Mouse (Mus musculus) forebrain, embryonic 14.5 days (tissue): ENCODE data around the gene Hdhd5. TPM values are rescaled to one million over a fixed set of nuclear protein-coding genes. Genes with fewer than 3 reads are reported as not detected.

Source experiments
- ATAC-seq: fragments of 200-750 bp; cut with Nextera tagmentation; 2 replicates; pipeline ENCODE4 v1.8.0; 2017; ENCODE audit warnings: mild to moderate bottlenecking, moderate library complexity
- DNase-seq: peaks from one replicate; pipeline ENCODE4 v3.0.0-alpha.2; 2015; ENCODE audit warnings: low spot score
- H3K27ac ChIP-seq: fragments of 300-500 bp; sonication (generic); 2 replicates; pipeline ENCODE4 v1.5.1; 2014; ENCODE audit warnings: low read depth, mild to moderate bottlenecking, control low read depth, low read length, moderate library complexity
- H3K27me3 ChIP-seq: fragments of 300-500 bp; sonication (generic); replicated peaks from 2 replicates; pipeline ENCODE4 v1.6.1; 2014; ENCODE audit warnings: low read length, control low read depth, mixed read lengths; ENCODE audit not compliant: control insufficient read depth, insufficient read depth
- H3K36me3 ChIP-seq: fragments of 300-500 bp; sonication (generic); 2 replicates; pipeline ENCODE4 v1.6.1; 2014; ENCODE audit warnings: low read length, control low read depth; ENCODE audit not compliant: control insufficient read depth, insufficient read depth
- H3K4me1 ChIP-seq: fragments of 300-500 bp; sonication (generic); 2 replicates; pipeline ENCODE4 v1.6.1; 2014; ENCODE audit warnings: antibody characterized with exemption, low read length, control low read depth; ENCODE audit not compliant: control insufficient read depth, insufficient read depth
- H3K4me2 ChIP-seq: fragments of 300-500 bp; sonication (generic); 2 replicates; pipeline ENCODE4 v1.6.1; 2014; ENCODE audit warnings: mild to moderate bottlenecking, control low read depth, low read length
- H3K4me3 ChIP-seq: fragments of 300-500 bp; sonication (generic); 2 replicates; pipeline ENCODE4 v1.5.1; 2014; ENCODE audit warnings: low read depth, low read length, control low read depth
- H3K9ac ChIP-seq: fragments of 300-500 bp; sonication (generic); 2 replicates; pipeline ENCODE4 v1.6.1; 2014; ENCODE audit warnings: mild to moderate bottlenecking, low read length, control low read depth, moderate library complexity
- H3K9me3 ChIP-seq: fragments of 300-500 bp; sonication (generic); replicated peaks from 2 replicates; pipeline ENCODE4 v1.6.1; 2016; ENCODE audit warnings: low read length, control low read depth, mixed read lengths; ENCODE audit not compliant: control insufficient read depth
- WGBS: fragments of 180-500 bp; shearing (Covaris S2); extraction: QIAGEN DNeasy Blood & Tissue Kit; methylation state at CpG from one replicate; pipeline ENCODE4 v1.1.7; 2014; 5-methylcytosine and 5-hydroxymethylcytosine counted together
- polyA plus RNA-seq: library from polyadenylated mRNA; unstranded; fragments of >200 nt; fragmentation: Nextera tagmentation; extraction: Ambion mirVana; gene quantifications from 2 replicates; pipeline ENCODE4 v1.2.1, GENCODE M21; 2014

The Hdhd5 gene
- polyA plus RNA-seq, 1 experiment from 2014 or later = 10.4 TPM

- peak; percentile 90 for ATAC-seq
- Histone ChIP-seq H3K4me1 (peaks cover 8% of the 10 kb centered on the region), H3K4me3 (peak within 1 kb of the TSS; percentile 52), H3K4me2 (peak within 1 kb of the TSS; percentile 65), H3K27me3 (peaks cover 28% of the 10 kb centered on the region), H3K27ac (no peak within 1 kb of the TSS), H3K9me3 (no peaks in the 10 kb centered on the region), H3K9ac (peak within 1 kb of the TSS; percentile 63), H3K36me3 (no peaks in the 10 kb centered on the region)
- WGBS = under 1% methylated on average over 85 of the region's 90 CpGs
- DNase-seq = peak; percentile 58
Observed at GRCm38 (mm10) chr6:120463086-120463871, 67.8 kb downstream of the Hdhd5 start, which contains the start of gene Il17ra. Il17ra (plus strand) TSS chr6:120463247.

DNA sequence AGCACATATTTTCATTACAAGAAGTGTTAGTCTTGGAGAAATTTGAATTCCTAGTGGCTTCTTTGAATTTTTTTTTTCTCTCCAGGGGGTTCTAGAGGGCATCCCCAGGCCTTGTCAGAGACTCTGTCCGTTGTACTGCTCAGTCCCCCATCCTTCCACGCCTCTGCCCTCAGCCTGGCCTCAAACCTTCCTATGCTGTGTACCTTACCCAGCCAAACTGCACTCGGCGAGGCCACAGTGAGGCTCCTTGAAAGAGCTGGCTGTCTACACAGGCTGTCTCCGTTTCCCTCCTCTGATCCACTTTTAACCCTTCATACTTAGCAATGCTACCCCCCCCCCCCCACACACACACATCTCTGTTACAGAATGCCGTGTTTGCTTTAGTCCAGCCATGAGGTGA lies 68.9 kb downstream of the Hdhd5 start:
- DNase-seq = no peak
- H3K27me3 ChIP-seq = peaks cover 28% of the 10 kb centered on the region
- 69% methylated on average over 6 of the region's 6 CpGs for WGBS
- no peak overlapping the region for H3K9ac ChIP-seq
- H3K4me3 ChIP-seq = no peak overlapping the region
- no peak overlapping the region for H3K4me2 ChIP-seq
- H3K4me1 ChIP-seq = peaks cover 8% of the 10 kb centered on the region
- no peak for ATAC-seq
- H3K36me3 ChIP-seq = no peaks in the 10 kb centered on the region
- H3K27ac ChIP-seq = no peak overlapping the region
- no peaks in the 10 kb centered on the region for H3K9me3 ChIP-seq

DNA sequence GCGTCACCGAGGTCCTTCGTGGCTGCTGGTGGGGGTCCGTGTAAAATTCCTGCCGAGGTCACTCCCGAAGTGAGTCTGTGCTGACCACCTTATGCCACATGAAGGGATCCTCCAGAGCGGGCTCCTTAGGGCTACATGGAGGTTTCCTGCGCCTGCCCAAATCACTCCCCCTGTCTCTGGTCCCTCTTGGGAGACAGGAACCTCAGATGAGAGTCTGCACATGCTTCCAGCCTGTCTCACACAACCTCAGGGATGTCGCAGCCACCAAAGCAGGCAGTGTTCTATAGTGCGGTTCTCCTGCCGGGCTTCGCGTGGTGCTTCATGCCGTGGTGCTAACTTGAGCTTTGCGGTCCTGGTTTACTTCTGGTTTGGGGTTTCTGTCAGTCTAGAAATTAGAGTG lies 69.9 kb downstream of the Hdhd5 start:
- ATAC-seq (no peak), DNase-seq (no peak)
- H3K9me3 ChIP-seq = no peaks in the 10 kb centered on the region
- 72% methylated on average over 15 of the region's 15 CpGs for WGBS
- peaks cover 28% of the 10 kb centered on the region for H3K27me3 ChIP-seq
- peaks cover 8% of the 10 kb centered on the region for H3K4me1 ChIP-seq
- no peak overlapping the region for H3K27ac ChIP-seq
- no peaks in the 10 kb centered on the region for H3K36me3 ChIP-seq
- no peak overlapping the region for H3K4me2 ChIP-seq
- H3K4me3 ChIP-seq = no peak overlapping the region
- H3K9ac ChIP-seq = no peak overlapping the region

Other genes with a start within 250 kb of the Hdhd5 start
- gene D330020A13Rik, start 237.0 kb downstream of the Hdhd5 start, polyA plus RNA-seq = not detected in 2 replicates
- not detected in 2 replicates for gene B4galnt3, start 236.8 kb downstream of the Hdhd5 start, polyA plus RNA-seq
- gene Kdm5a, start 167.2 kb downstream of the Hdhd5 start, polyA plus RNA-seq = 41.5 and 46.2 TPM in 2 replicates
- gene Ccdc77, start 166.9 kb downstream of the Hdhd5 start, polyA plus RNA-seq = 12.3 and 14.5 TPM in 2 replicates
- 1.1 and 3.5 TPM in 2 replicates for gene Il17ra, start 68.1 kb downstream of the Hdhd5 start, polyA plus RNA-seq
- gene Tmem121b, start 37.5 kb downstream of the Hdhd5 start, polyA plus RNA-seq = 3.0 and 3.5 TPM in 2 replicates
- 5.3 and 5.6 TPM in 2 replicates for gene Cecr2, start 135.1 kb upstream of the Hdhd5 start, polyA plus RNA-seq
- 2.0 and 3.0 TPM in 2 replicates for gene Slc25a18, start 242.3 kb upstream of the Hdhd5 start, polyA plus RNA-seq